Mouse (Mus musculus) spleen, adult 2 months (tissue): ENCODE measurements at regions not wholly inside any gene's neighbourhood (a gene's known extent, or its start where the extent isn't known, plus 50 kb on each side); places are given as distances from the start of the nearest gene placed in this dataset.

ENCODE experiments used
- DNase-seq, 2 experiments: peaks; one replicate each; pipeline versions ENCODE4 v3.0.0 to v3.0.0-alpha.2; 2012 to 2021; ENCODE audit warnings: low spot score in 2 of 2, low read depth in 1 of 2
- H3K27ac ChIP-seq: fragments of 200-500 bp; 2 replicates; pipeline ENCODE4 v1.5.1; 2012; ENCODE audit warnings: low read length, inconsistent platforms; ENCODE audit not compliant: insufficient read depth
- H3K27me3 ChIP-seq: fragments of 200-500 bp; 2 replicates; pipeline ENCODE4 v1.6.1; 2012; ENCODE audit warnings: mild to moderate bottlenecking, moderate library complexity, low read length, inconsistent platforms; ENCODE audit not compliant: control insufficient read depth, insufficient read depth
- H3K36me3 ChIP-seq: fragments of 200-500 bp; 2 replicates; pipeline ENCODE4 v1.6.1; 2012; ENCODE audit warnings: mild to moderate bottlenecking, low read length, inconsistent platforms; ENCODE audit not compliant: control insufficient read depth, insufficient read depth
- H3K4me1 ChIP-seq: fragments of 200-500 bp; 2 replicates; pipeline ENCODE4 v1.6.1; 2011; ENCODE audit warnings: inconsistent platforms; ENCODE audit not compliant: control insufficient read depth, insufficient read depth, insufficient read length
- H3K4me3 ChIP-seq: fragments of 200-500 bp; 2 replicates; pipeline ENCODE4 v1.5.1; 2011; ENCODE audit warnings: mild to moderate bottlenecking, inconsistent platforms; ENCODE audit not compliant: insufficient read depth, insufficient read length; ENCODE audit errors: extremely low read depth
- CTCF ChIP-seq: fragments of 200-500 bp; IDR thresholded peaks from 2 replicates; pipeline ENCODE4 v1.5.1; 2011; ENCODE audit warnings: mild to moderate bottlenecking, inconsistent platforms; ENCODE audit not compliant: insufficient read depth, insufficient read length, insufficient replicate concordance; ENCODE audit errors: extremely low read depth
- POLR2A ChIP-seq: fragments of 200-500 bp; IDR thresholded peaks from 2 replicates; pipeline ENCODE4 v1.6.1; 2011; ENCODE audit warnings: low read depth, low read length, inconsistent platforms
- WGBS: fragments of 180-500 bp; shearing (Covaris S2); methylation state at CpG from one replicate; pipeline ENCODE4 v1.1.7; 2018; 5-methylcytosine and 5-hydroxymethylcytosine counted together

DNA sequence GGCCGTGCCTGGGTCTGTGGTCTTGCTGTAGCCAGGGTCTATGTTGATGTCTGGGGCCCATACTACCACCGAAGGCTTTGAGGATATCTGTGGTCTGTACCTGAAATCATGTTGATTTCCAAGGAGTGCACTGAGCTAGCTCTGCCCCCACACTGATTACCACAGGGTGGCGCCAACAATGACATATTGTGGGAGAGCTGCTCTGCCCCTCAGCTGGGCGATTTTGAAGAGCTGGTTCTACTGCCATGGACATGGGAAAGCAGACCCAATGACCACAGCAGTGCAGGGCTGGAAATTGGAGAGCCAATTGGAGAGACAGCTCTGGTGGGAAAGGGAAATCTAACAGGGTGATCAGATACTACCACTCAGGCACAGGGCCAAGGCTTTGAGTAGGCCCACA, 85.0 kb upstream of the Tas2r134 start:
- Histone ChIP-seq H3K36me3 (no peaks in the 10 kb centered on the region), H3K4me3 (no peak overlapping the region), H3K27me3 (no peaks in the 10 kb centered on the region), H3K4me1 (no peaks in the 10 kb centered on the region), H3K27ac (no peak overlapping the region)
- TF ChIP-seq POLR2A = no peak
- TF ChIP-seq CTCF = no peak
- DNase-seq = no peak
- WGBS = 57% methylated on average over 4 of the region's 4 CpGs

- 82% methylated on average over 11 of the region's 11 CpGs for WGBS
- Histone ChIP-seq H3K36me3 (no peaks in the 10 kb centered on the region), H3K27me3 (no peaks in the 10 kb centered on the region), H3K27ac (no peak overlapping the region), H3K4me3 (no peak overlapping the region), H3K4me1 (no peaks in the 10 kb centered on the region)
- TF ChIP-seq CTCF = no peak
- DNase-seq = no peak
Measured at GRCm38 (mm10) chr2:51532709-51533414, 94.4 kb upstream of the Tas2r134 start.

- WGBS = 85% methylated on average over 10 of the region's 10 CpGs
Measured at GRCm38 (mm10) chr2:51531106-51531839, 96.0 kb upstream of the Tas2r134 start.

GRCm38 (mm10) chr2:51522766-51523165, 104.5 kb upstream of the Tas2r134 start:
- no peaks in the 10 kb centered on the region for H3K36me3 ChIP-seq
- no peak for DNase-seq
- H3K4me1 ChIP-seq = no peaks in the 10 kb centered on the region
- H3K27me3 ChIP-seq = no peaks in the 10 kb centered on the region
- no peak for TF ChIP-seq CTCF
- TF ChIP-seq POLR2A = no peak
- no peak overlapping the region for H3K4me3 ChIP-seq
- H3K27ac ChIP-seq = no peak overlapping the region
- 87% methylated on average over 3 of the region's 3 CpGs for WGBS

More at GRCm38 (mm10) chr2:51531106-51531839, 96.0 kb upstream of the Tas2r134 start:
- H3K27ac ChIP-seq = no peak overlapping the region
- TF ChIP-seq CTCF (no peak), POLR2A (no peak)
- H3K4me1 ChIP-seq = no peaks in the 10 kb centered on the region
- no peak for DNase-seq
- no peaks in the 10 kb centered on the region for H3K27me3 ChIP-seq
- H3K4me3 ChIP-seq = no peak overlapping the region
- H3K36me3 ChIP-seq = no peaks in the 10 kb centered on the region

- Histone ChIP-seq H3K27ac (no peak overlapping the region), H3K36me3 (no peaks in the 10 kb centered on the region), H3K4me3 (no peak overlapping the region), H3K27me3 (no peaks in the 10 kb centered on the region), H3K4me1 (no peaks in the 10 kb centered on the region)
- TF ChIP-seq CTCF (no peak), POLR2A (no peak)
- no peak for DNase-seq
- 33% methylated on average over 8 of the region's 8 CpGs for WGBS
Measured at GRCm38 (mm10) chr2:51509220-51510011, 117.9 kb upstream of the Tas2r134 start.

DNA sequence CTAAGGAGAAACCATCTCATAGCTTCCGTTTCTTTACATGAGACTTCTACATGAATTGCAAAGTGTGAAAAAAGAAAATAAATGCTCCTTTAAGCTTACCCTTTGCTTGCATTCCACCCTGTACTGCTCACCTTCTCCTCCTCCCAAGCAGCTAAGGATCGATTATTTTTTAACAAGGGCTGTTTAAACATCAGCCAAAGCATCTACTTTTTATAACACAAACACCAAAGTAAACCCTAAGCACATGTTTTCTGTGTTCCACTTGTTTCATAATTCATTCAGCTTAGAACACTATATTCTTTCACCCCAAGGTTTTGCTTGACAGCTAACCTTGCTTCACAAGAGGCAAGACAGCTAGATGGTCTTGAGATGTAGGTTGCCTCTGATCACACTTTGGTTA, 129.4 kb upstream of the Tas2r134 start:
- Histone ChIP-seq H3K27ac (no peak overlapping the region), H3K4me3 (no peak overlapping the region), H3K36me3 (no peaks in the 10 kb centered on the region), H3K27me3 (no peaks in the 10 kb centered on the region), H3K4me1 (no peaks in the 10 kb centered on the region)
- DNase-seq = no peak
- no peak for TF ChIP-seq POLR2A
- no peak for TF ChIP-seq CTCF
- 91% methylated on average over 2 of the region's 2 CpGs for WGBS
